Mouse (Mus musculus): ENCODE data around the gene Mkrn1. TPM values are rescaled to one million over a fixed set of nuclear protein-coding genes. Genes with fewer than 3 reads are reported as not detected.

Mkrn1 gene
- polyA plus RNA-seq, 2 experiments = 31.2 to 66.6 TPM

DNA sequence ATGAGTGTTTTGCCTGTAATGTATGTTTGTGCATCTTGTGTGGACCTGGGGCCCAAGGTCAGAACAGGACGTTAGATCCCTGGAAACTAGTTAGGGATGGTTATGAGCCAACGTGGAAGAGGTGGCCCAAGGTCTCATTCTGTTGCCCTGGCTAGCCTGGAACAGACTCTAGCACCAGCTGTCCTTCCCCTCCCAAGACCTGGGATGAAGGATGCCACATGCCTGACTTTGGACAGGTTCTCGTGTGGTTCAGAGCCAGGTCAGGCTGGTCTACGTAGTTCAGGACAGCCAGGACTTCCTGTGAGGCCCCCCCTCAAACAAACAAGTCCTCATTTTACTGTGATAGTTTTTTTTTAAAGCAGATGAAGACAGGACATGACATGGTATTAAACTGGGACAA lies 24.3 kb downstream of the Mkrn1 start:
- Histone ChIP-seq H3K4me3 (replicated peaks; ENCODE audit: low read length) (no peak overlapping the region), H3K4me2 (replicated peaks; ENCODE audit: low read depth, low read length, severe bottlenecking) (no peak overlapping the region), H3K27ac (replicated peaks; ENCODE audit: low read depth, low read length) (no peak overlapping the region), H3K9ac (ENCODE audit: low read depth, low read length, severe bottlenecking) (no peak overlapping the region), H3K27me3 (ENCODE audit: control insufficient read depth, insufficient read depth, low read length) (no peaks in the 10 kb centered on the region), H3K36me3 (ENCODE audit: control insufficient read depth, insufficient read depth, low read length) (peaks cover 14% of the 10 kb centered on the region), H3K9me3 (ENCODE audit: control insufficient read depth, low read length) (no peaks in the 10 kb centered on the region), H3K4me1 (ENCODE audit: control insufficient read depth, insufficient read depth, low read length) (no peaks in the 10 kb centered on the region)
- TF ChIP-seq POLR2A (IDR thresholded peaks at IDR 0.05; ENCODE audit: borderline replicate concordance, extremely low read depth, insufficient read depth, insufficient read length) = no peak
- ATAC-seq (ENCODE audit: low FRiP score, low read depth) = no peak
- DNase-seq (ENCODE audit: low spot score) = no peak
- WGBS = 72% methylated on average over 4 of the region's 4 CpGs

DNA sequence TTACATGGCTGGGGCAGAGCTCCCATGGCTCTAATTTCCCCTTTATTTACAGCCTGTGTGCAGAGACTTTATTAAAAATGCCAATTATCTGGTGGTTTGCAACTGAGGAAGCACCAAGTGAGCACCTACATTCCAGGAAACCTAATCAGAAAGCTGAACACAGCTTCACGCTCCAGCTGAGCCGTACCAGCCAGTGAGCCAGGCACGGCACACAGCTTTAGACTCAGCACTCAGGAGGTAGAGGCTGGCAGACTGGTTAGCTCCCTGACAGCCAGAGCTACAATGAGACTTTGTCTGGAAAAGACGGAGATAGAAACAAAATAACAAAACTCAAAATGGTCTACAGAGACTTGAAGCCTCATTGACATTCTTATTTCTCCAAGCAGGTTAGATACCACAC lies 24.8 kb downstream of the Mkrn1 start:
- Histone ChIP-seq H3K9ac (ENCODE audit: low read depth, low read length, severe bottlenecking) (no peak overlapping the region), H3K9me3 (ENCODE audit: control insufficient read depth, low read length) (no peaks in the 10 kb centered on the region), H3K4me3 (replicated peaks; ENCODE audit: low read length) (no peak overlapping the region), H3K27ac (replicated peaks; ENCODE audit: low read depth, low read length) (no peak overlapping the region), H3K27me3 (ENCODE audit: control insufficient read depth, insufficient read depth, low read length) (no peaks in the 10 kb centered on the region), H3K4me1 (ENCODE audit: control insufficient read depth, insufficient read depth, low read length) (no peaks in the 10 kb centered on the region), H3K4me2 (replicated peaks; ENCODE audit: low read depth, low read length, severe bottlenecking) (no peak overlapping the region), H3K36me3 (ENCODE audit: control insufficient read depth, insufficient read depth, low read length) (peaks cover 14% of the 10 kb centered on the region)
- WGBS = 56% methylated on average over 4 of the region's 4 CpGs
- DNase-seq (ENCODE audit: low spot score) (no peak), ATAC-seq (ENCODE audit: low FRiP score, low read depth) (no peak)
- TF ChIP-seq POLR2A (IDR thresholded peaks at IDR 0.05; ENCODE audit: borderline replicate concordance, extremely low read depth, insufficient read depth, insufficient read length) = no peak

DNA sequence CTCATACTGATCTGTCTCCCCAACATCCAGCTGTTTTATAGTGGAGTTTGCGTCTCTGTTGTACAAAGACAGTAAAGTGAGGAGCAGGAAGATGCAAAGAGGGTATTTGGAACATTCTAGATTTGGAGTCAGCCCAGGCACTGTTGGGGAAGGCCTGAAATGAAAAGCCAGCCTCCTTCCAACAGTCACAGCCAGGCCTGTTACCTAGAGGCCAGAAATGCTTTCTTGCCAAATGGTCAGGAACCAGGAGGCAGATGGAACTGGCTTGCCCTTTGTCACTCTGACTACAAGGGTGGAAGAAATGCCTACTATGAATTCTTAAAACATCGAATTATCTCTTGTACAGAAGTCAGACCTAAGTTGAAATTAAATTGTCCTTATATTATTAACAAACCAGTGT lies 30.3 kb downstream of the Mkrn1 start:
- Histone ChIP-seq H3K4me3 (replicated peaks; ENCODE audit: low read length) (no peak overlapping the region), H3K4me2 (replicated peaks; ENCODE audit: low read depth, low read length, severe bottlenecking) (no peak overlapping the region), H3K27ac (replicated peaks; ENCODE audit: low read depth, low read length) (no peak overlapping the region), H3K9ac (ENCODE audit: low read depth, low read length, severe bottlenecking) (no peak overlapping the region), H3K27me3 (ENCODE audit: control insufficient read depth, insufficient read depth, low read length) (no peaks in the 10 kb centered on the region), H3K36me3 (ENCODE audit: control insufficient read depth, insufficient read depth, low read length) (no peaks in the 10 kb centered on the region), H3K4me1 (ENCODE audit: control insufficient read depth, insufficient read depth, low read length) (no peaks in the 10 kb centered on the region), H3K9me3 (ENCODE audit: control insufficient read depth, low read length) (no peaks in the 10 kb centered on the region)
- TF ChIP-seq POLR2A (IDR thresholded peaks at IDR 0.05; ENCODE audit: borderline replicate concordance, extremely low read depth, insufficient read depth, insufficient read length) = no peak
- DNase-seq (ENCODE audit: low spot score) (no peak), ATAC-seq (ENCODE audit: low FRiP score, low read depth) (no peak)
- 93% methylated on average over 2 of the region's 2 CpGs for WGBS

DNA sequence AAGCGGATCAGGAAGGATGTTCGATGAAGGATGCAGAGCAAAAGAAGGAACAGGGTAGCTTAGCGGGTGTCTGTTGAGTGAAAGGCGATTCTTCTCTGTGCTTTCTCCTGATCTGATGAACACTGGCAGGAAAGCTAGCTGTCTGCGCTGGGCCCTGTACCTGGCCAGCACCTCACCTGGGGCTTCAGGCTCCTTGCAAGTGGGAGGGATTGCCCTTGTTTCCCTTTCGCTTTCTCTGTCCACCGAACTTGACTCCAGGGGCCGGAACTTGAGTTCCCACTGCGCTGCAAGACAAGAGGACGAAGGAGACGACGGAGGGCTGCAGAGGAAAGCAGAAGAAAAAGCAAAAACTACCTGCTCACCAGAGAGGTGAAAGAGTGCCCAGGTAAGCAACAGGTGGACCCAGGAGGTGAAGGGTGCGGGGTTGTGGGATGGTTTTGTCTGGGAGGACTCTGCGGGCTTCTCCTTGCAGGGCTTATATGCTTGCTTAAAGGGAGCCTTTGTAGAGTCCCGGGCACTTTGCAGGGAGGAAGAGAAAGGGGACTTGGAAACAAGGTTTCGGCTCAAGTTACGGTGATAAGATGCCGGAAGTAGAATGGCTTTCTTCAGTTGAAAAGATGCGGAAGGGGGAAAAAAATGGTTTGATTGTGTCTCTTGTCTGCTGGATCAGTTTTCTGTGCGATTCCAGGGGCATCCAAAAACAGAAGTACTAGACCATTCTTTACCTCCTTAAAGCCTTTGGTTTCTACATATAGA lies 39.0 kb downstream of the Mkrn1 start, which contains the start of gene Rab19:
Gene Rab19, plus strand, starts transcription at position 51 of the 756 bp plus-strand sequence.
- Histone ChIP-seq H3K4me1 (ENCODE audit: control insufficient read depth, insufficient read depth, low read length) (peaks cover 8% of the 10 kb centered on the region; the same call in 1 of the 2 replicates), H3K9ac (ENCODE audit: low read depth, low read length, severe bottlenecking) (peak within 1 kb of the TSS; percentile 29; the same call in 1 of the 2 replicates), H3K36me3 (ENCODE audit: control insufficient read depth, insufficient read depth, low read length) (no peaks in the 10 kb centered on the region), H3K4me3 (replicated peaks; ENCODE audit: low read length) (peak within 1 kb of the TSS; percentile 22), H3K9me3 (ENCODE audit: control insufficient read depth, low read length) (no peaks in the 10 kb centered on the region), H3K27me3 (ENCODE audit: control insufficient read depth, insufficient read depth, low read length) (no peaks in the 10 kb centered on the region), H3K27ac (replicated peaks; ENCODE audit: low read depth, low read length) (no peak within 1 kb of the TSS), H3K4me2 (replicated peaks; ENCODE audit: low read depth, low read length, severe bottlenecking) (peak within 1 kb of the TSS; percentile 38)
- 9% methylated on average over 20 of the region's 20 CpGs for WGBS
- no peak for ATAC-seq (ENCODE audit: low FRiP score, low read depth)
- no peak for DNase-seq (ENCODE audit: low spot score)
- TF ChIP-seq POLR2A (IDR thresholded peaks at IDR 0.05; ENCODE audit: borderline replicate concordance, extremely low read depth, insufficient read depth, insufficient read length) = no peak

DNA sequence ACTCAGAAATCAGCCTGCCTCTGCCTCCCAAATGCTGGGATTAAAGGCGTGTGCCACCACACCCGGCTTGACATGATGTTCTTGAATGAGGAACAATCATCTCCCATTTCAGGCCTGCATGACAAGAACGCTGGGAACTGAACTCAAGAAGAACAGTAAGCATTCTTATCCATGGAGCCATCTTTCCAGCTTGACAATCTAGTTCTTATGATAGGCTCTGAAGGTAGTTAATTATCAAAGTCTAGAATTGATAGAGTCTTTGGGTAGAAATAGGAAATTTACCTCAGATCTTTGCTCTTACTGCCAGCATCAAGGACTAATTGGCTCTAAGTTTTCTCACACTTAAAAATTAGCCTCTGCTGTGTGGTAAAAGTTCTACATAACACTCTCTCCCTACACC lies 40.0 kb downstream of the Mkrn1 start:
- H3K27ac ChIP-seq (replicated peaks; ENCODE audit: low read depth, low read length) = no peak overlapping the region
- 89% methylated on average over 3 of the region's 3 CpGs for WGBS
- ATAC-seq (ENCODE audit: low FRiP score, low read depth) (no peak), DNase-seq (ENCODE audit: low spot score) (no peak)
- no peak for TF ChIP-seq POLR2A (IDR thresholded peaks at IDR 0.05; ENCODE audit: borderline replicate concordance, extremely low read depth, insufficient read depth, insufficient read length)
- no peaks in the 10 kb centered on the region for H3K9me3 ChIP-seq (ENCODE audit: control insufficient read depth, low read length)
- H3K4me2 ChIP-seq (replicated peaks; ENCODE audit: low read depth, low read length, severe bottlenecking) = no peak overlapping the region
- no peaks in the 10 kb centered on the region for H3K36me3 ChIP-seq (ENCODE audit: control insufficient read depth, insufficient read depth, low read length)
- H3K9ac ChIP-seq (ENCODE audit: low read depth, low read length, severe bottlenecking) = no peak overlapping the region
- H3K4me1 ChIP-seq (ENCODE audit: control insufficient read depth, insufficient read depth, low read length) = peaks cover 13% of the 10 kb centered on the region; the same call in 1 of the 2 replicates
- H3K27me3 ChIP-seq (ENCODE audit: control insufficient read depth, insufficient read depth, low read length) = no peaks in the 10 kb centered on the region
- H3K4me3 ChIP-seq (replicated peaks; ENCODE audit: low read length) = no peak overlapping the region

Measured in limb, embryonic 14.5 days (tissue).